Mouse (Mus musculus) embryo, embryonic 9.5 days (tissue): Measurements from ENCODE around the gene Faap24.

Source experiments
- DNase-seq: peaks from one replicate; pipeline ENCODE4 v3.0.0-alpha.2; 2017; ENCODE audit errors: extremely low spot score

The Faap24 gene

DNA sequence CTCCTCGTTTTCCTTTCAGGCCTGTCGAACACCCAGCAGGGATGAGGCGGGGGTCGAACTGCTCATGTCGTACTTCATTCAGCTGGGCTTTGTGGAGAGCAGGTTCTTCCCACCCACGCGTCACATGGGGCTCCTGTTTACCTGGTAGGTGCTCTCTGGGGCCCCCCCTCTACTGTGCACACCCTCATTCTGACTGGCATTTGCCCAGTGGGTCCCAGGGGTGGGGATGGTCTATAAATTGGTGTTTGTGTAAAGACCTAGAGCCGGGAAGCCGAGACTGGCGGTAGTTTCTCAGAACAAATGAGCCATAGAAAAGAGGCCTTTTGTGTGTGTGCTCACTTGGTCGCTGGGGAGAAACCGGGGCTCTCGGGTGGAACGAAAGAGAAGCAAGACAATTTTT is 25.5 kb downstream of the Faap24 start:
- DNase-seq: peak; percentile 40

DNA sequence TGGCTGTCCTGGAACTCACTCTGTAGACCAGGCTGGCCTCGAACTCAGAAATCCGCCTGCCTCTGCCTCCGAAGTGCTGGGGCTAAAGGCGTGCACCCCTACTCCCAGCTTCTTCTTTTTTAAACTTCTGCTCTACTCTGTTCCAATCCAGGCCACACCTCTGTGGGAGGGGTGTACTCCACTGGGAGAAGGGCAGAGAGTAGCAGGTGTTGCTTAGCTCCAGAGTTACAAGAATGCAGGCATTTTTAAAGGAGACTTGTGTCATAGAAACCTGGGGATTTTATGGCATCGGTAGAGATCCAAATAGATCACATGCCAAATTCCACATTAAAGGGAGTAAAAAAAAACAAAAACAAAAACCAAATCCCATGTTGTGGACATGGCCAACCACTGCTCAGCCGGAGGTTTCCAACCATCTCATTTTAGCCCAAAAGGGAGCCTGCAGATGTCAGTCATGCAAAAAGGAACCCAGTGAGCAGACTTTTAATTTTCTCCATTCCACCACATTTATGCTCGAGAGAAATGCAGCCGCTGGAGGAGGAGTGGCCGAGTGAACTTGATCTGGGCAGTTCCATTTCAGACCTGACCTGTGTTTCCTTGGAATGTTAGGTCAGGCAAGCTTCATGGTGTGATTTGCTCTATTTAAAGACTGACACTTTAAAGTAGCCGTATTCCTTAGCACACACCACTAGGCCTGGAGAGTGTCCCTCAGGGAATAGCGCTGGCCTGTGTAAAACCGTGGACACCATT is 31.3 kb downstream of the Faap24 start:
- no peak for DNase-seq

DNA sequence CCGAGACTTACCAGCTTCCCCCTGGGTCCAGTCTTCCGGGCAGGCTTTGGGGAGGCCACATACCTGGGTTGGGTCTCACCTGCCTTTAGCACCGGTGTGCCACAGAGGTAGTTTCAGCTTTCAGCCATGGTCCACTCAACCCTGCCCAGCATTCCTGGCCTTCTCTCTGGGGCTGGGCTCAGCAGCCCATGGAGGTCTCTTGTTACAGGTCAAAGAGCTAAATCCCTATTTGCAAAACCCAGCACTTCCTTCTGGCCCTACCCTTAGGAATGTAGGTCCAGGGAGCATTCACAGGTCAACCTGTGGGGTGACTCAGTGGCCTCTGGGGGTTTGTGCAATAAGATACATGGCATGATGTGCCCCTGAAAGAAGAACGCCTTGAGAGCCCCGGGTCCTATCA is 33.8 kb downstream of the Faap24 start:
- peak; percentile 38 for DNase-seq

GRCm38 (mm10) chr7:35362253-35362652 is 34.4 kb downstream of the Faap24 start:
- DNase-seq: no peak

GRCm38 (mm10) chr7:35357621-35358020 is 39.0 kb downstream of the Faap24 start:
- no peak for DNase-seq

DNA sequence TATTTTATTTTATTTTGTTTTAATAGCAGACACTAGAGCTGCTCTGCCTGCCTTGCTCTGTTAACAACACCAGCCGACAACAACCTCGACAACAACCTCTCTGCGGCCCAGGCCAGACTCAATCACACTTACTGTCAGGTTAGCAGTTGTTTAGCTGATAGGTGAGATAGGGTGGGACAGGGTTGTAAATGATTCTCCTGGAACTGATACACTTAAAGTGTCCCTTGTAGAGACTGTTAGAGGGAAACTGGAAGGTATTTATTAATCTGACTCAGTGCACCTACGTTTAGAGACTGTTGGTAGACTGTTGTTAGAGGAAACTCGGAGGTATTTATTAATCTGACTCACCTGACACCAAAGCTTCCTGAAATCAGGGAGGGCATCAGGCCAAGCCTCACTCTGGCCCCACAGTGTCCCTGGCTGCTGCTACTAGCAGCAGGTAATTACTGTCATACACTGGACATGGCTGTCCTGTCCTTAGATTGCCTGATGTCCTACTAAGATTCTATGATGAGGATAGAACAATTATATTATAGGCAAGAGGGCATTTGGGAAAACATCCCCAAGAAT is 41.2 kb downstream of the Faap24 start:
- DNase-seq: no peak

DNA sequence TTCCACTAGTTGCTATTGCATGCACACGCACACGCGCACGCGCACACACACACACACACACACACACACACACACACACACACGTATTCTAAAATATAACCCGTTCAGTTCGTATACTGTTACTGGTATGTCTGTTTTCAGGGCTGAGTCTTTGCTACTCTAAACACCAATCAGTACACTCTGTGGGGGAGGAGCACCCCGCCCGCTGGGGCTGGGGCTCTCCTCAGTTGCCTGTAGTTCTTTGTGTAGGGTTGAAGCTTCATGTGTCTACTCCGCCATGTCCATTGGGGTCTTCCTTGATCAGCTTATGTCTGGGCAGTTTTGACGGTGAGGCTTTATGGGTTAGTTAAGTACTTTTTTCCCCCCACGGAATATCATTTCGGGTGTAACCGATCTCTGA is 43.3 kb downstream of the Faap24 start:
- DNase-seq: no peak

DNA sequence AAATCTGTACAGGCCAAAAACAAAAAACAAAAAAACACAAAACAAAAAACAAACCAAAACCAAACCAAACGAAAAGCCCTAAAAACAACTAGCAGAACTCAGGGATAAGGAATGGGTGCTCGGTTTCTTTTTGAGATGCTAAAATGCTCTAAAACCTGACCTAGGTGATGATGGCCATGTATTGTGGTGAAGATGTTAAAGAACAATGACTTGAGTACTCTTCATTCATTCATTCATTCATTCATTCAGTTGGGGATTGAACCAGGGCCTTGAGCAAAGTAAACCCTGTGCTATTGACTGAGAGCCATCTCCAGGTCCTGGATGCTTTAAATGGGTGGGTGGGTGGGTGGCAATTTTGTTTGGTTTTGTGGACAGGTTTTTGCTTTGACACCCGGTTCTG is 45.5 kb downstream of the Faap24 start:
- DNase-seq: no peak

GRCm38 (mm10) chr7:35349886-35350684 is 46.6 kb downstream of the Faap24 start:
- no peak for DNase-seq

DNA sequence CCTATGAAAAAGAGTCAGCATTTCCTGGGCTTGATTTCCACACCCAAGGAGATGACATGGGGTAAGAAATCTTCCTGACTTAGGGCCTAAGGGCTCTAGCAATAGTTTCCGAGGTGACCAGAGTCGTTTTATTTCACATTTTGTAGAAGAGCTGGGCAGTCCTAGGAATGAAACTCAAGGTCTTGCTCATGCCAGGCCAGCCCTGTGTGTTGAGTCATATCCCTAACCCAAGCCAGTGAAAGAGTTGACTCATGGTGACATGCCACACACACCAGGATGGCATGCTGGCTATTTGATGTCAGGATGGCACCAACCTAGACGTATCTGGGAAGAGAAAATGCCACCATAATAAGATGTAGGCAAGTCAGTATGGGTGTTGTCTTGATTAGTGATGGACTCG is 47.6 kb downstream of the Faap24 start:
- DNase-seq: no peak

GRCm38 (mm10) chr7:35347918-35348700 is 48.5 kb downstream of the Faap24 start:
- no peak for DNase-seq

GRCm38 (mm10) chr7:35344785-35345330 is 51.8 kb downstream of the Faap24 start:
- no peak for DNase-seq

GRCm38 (mm10) chr7:35342498-35342897 is 54.1 kb downstream of the Faap24 start:
- no peak for DNase-seq
